Mouse (Mus musculus) cortical plate, adult 2 months (tissue): ENCODE measurements around the gene Otof.

Experiments used
- CTCF ChIP-seq: fragments of 200-500 bp; IDR thresholded peaks from 2 replicates; pipeline ENCODE4 v1.5.1; 2011; ENCODE audit warnings: mild to moderate bottlenecking, control low read depth, low read length; ENCODE audit not compliant: insufficient read depth; ENCODE audit errors: extremely low read depth
- POLR2A ChIP-seq: fragments of 200-500 bp; IDR thresholded peaks from 2 replicates; pipeline ENCODE4 v1.6.1; 2011; ENCODE audit warnings: mild to moderate bottlenecking, low read length, control low read depth; ENCODE audit not compliant: insufficient read depth; ENCODE audit errors: extremely low read depth

DNA sequence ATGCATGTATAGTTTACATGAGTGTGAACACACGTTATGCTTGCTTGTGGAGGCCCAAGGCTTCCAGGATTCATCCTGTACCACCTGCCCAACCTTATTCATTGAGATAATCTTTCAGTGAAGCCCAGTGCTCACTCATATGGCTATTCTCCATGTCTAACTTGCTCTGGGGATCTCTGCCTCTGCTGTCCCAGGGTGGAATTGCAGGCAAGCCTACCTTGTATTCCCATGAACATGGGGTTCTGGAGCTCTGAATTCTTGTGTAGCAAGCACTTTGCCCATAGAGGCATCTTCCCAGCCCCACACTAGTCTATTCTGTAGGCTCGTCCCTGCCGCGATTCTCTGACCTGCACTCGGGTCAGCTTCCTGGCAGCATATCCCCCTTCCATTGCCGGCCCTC, 5.7 kb downstream of the Otof start:
- peak; percentile 58 for TF ChIP-seq CTCF
- no peak for TF ChIP-seq POLR2A
